Mouse (Mus musculus) monocyte, adult 59 days (primary cell): ENCODE results near the gene Scgb2b27. TPM values are rescaled to one million over a fixed set of nuclear protein-coding genes. Genes with fewer than 3 reads are reported as not detected.

ENCODE experiments used
- total RNA-seq, 2 experiments: library from RNA; stranded (reverse); gene quantifications; one replicate each; pipeline ENCODE4 v1.2.4; 2023

The Scgb2b27 gene
- not detected for total RNA-seq

GRCm38 (mm10) chr7:34013842-34014241, at the start of gene Scgb2b27:
Gene Scgb2b27, minus strand, starts transcription at chr7:34013942.

GRCm38 (mm10) chr7:34021183-34021582, 7.4 kb upstream of the Scgb2b27 start, which contains the start of gene Scgb1b27:
Gene Scgb1b27, plus strand, starts transcription at chr7:34021483.

Other genes starting within 250 kb of the Scgb2b27 start
- gene Scgb2b26, start 68.9 kb downstream of the Scgb2b27 start, total RNA-seq, result not detected
- not detected for gene Scgb1b27, start 7.5 kb upstream of the Scgb2b27 start, total RNA-seq
- not detected for gene Scgb1b30, start 81.5 kb upstream of the Scgb2b27 start, total RNA-seq
- 1 to 10 TPM; 1.1 to 1.7 TPM for gene Wtip, start 119.3 kb upstream of the Scgb2b27 start, total RNA-seq
- gene Uba2, start 155.7 kb upstream of the Scgb2b27 start, total RNA-seq, result 10 to 100 TPM; 53.4 to 55.5 TPM
- 10 to 100 TPM; 26.0 to 31.0 TPM for gene Pdcd2l, start 182.7 kb upstream of the Scgb2b27 start, total RNA-seq
- 100 to 1,000 TPM; 331 to 386 TPM for gene Gpi1, start 216.4 kb upstream of the Scgb2b27 start, total RNA-seq
- gene Gm6096, start 237.1 kb upstream of the Scgb2b27 start, total RNA-seq, result not detected